Mouse (Mus musculus) spleen, adult 2 months (tissue): ENCODE results near the gene Tyw3. TPM values are rescaled to one million over a fixed set of nuclear protein-coding genes. Genes with fewer than 3 reads are reported as not detected.

ENCODE experiments used
- DNase-seq, 2 experiments: peaks; one replicate each; pipeline versions ENCODE4 v3.0.0 to v3.0.0-alpha.2; 2012 to 2021; ENCODE audit warnings: low spot score in 2 of 2, low read depth in 1 of 2
- H3K27ac ChIP-seq: fragments of 200-500 bp; 2 replicates; pipeline ENCODE4 v1.5.1; 2012; ENCODE audit warnings: low read length, inconsistent platforms; ENCODE audit not compliant: insufficient read depth
- H3K27me3 ChIP-seq: fragments of 200-500 bp; 2 replicates; pipeline ENCODE4 v1.6.1; 2012; ENCODE audit warnings: mild to moderate bottlenecking, moderate library complexity, low read length, inconsistent platforms; ENCODE audit not compliant: control insufficient read depth, insufficient read depth
- H3K36me3 ChIP-seq: fragments of 200-500 bp; 2 replicates; pipeline ENCODE4 v1.6.1; 2012; ENCODE audit warnings: mild to moderate bottlenecking, low read length, inconsistent platforms; ENCODE audit not compliant: control insufficient read depth, insufficient read depth
- H3K4me1 ChIP-seq: fragments of 200-500 bp; 2 replicates; pipeline ENCODE4 v1.6.1; 2011; ENCODE audit warnings: inconsistent platforms; ENCODE audit not compliant: control insufficient read depth, insufficient read depth, insufficient read length
- H3K4me3 ChIP-seq: fragments of 200-500 bp; 2 replicates; pipeline ENCODE4 v1.5.1; 2011; ENCODE audit warnings: mild to moderate bottlenecking, inconsistent platforms; ENCODE audit not compliant: insufficient read depth, insufficient read length; ENCODE audit errors: extremely low read depth
- CTCF ChIP-seq: fragments of 200-500 bp; IDR thresholded peaks from 2 replicates; pipeline ENCODE4 v1.5.1; 2011; ENCODE audit warnings: mild to moderate bottlenecking, inconsistent platforms; ENCODE audit not compliant: insufficient read depth, insufficient read length, insufficient replicate concordance; ENCODE audit errors: extremely low read depth
- POLR2A ChIP-seq: fragments of 200-500 bp; IDR thresholded peaks from 2 replicates; pipeline ENCODE4 v1.6.1; 2011; ENCODE audit warnings: low read depth, low read length, inconsistent platforms
- WGBS: fragments of 180-500 bp; shearing (Covaris S2); methylation state at CpG from one replicate; pipeline ENCODE4 v1.1.7; 2018; 5-methylcytosine and 5-hydroxymethylcytosine counted together
- polyA plus RNA-seq: library from polyadenylated mRNA; depleted of rRNA; stranded (reverse); fragments of >200 nt; gene quantifications from 2 replicates; pipeline ENCODE4 v1.2.3, GENCODE M21; 2012

Gene Tyw3
- polyA plus RNA-seq, 1 experiment = 8.1 TPM

DNA sequence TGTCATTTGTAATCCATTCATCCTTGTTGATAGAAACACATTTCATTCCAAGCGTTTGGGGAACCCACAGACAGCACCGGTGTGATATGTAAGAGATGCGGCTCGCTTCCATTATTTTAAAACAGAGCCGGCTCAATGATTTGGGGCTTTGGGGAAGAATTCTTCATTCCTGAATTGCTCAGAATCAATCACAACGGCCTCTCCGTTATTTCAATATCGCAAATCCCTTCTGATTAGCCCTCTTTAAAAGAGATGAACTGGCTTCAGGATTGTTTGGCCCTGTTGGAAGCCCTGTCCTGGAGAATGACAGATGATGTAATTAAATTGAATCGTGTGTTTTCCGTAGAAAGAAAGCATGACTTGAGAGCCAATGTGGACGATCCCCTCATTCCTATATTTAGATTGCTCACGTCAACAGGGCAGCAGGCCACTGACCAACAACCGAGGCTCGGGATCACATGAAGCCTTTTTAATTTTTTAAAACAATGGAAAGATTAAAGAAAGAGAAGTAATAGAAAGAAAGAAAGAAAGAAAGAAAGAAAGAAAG lies 26.8 kb downstream of the Tyw3 start:
- H3K27ac ChIP-seq = no peak overlapping the region
- 77% methylated on average over 14 of the region's 14 CpGs for WGBS
- H3K4me1 ChIP-seq = no peaks in the 10 kb centered on the region

DNA sequence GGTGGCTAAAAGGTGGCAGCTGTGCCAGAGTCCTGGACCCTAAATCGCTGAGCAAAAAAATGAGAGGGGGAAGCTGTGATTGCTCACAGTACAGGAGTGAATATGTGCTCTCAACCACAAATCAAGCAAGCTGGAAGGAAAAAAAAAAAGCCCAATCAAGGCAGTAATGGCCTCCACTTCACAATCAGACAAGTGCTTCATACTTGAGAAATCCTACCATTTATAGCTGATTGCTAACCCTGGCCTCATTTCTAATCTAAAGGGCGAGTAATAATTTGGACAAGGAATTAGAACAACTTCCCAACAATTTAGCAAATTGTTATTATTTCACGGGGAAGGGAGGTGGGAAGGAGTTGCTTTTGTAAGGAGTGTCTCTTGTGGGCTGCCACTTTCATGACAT lies 31.5 kb downstream of the Tyw3 start:
- H3K36me3 ChIP-seq = no peaks in the 10 kb centered on the region
- H3K27ac ChIP-seq = no peak overlapping the region
- no peaks in the 10 kb centered on the region for H3K27me3 ChIP-seq
- H3K4me1 ChIP-seq = no peaks in the 10 kb centered on the region
- H3K4me3 ChIP-seq = no peak overlapping the region
- 61% methylated on average over 3 of the region's 3 CpGs for WGBS
- no peak for DNase-seq
- TF ChIP-seq CTCF (no peak), POLR2A (no peak)

More for the DNA sequence above, 26.8 kb downstream of the Tyw3 start:
- no peaks in the 10 kb centered on the region for H3K27me3 ChIP-seq
- no peaks in the 10 kb centered on the region for H3K36me3 ChIP-seq
- H3K4me3 ChIP-seq = no peak overlapping the region
- no peak for DNase-seq
- TF ChIP-seq CTCF (no peak), POLR2A (no peak)

DNA sequence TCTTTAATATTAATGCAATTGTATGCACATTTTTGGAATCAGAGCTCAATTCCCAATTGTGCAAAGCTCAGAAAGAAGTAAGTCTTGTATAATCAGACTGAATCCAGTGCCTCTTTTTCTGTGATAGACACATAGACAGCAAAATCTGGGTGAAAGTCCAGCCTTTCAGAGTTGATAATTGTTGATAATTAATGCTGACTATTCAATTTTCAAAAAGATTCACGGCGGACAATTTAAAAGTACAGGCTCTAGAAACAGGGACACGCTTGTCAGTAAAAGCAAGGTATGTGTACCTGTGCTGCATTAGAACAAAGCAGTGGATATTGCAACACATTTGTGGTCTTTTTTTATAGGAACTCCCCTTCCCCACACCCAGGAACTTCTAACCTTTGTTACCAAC lies 34.7 kb downstream of the Tyw3 start:
- 98% methylated on average over 3 of the region's 3 CpGs for WGBS
- no peaks in the 10 kb centered on the region for H3K36me3 ChIP-seq
- no peaks in the 10 kb centered on the region for H3K27me3 ChIP-seq
- no peak for DNase-seq
- H3K27ac ChIP-seq = no peak overlapping the region
- H3K4me3 ChIP-seq = no peak overlapping the region
- no peaks in the 10 kb centered on the region for H3K4me1 ChIP-seq
- TF ChIP-seq POLR2A (no peak), CTCF (no peak)

DNA sequence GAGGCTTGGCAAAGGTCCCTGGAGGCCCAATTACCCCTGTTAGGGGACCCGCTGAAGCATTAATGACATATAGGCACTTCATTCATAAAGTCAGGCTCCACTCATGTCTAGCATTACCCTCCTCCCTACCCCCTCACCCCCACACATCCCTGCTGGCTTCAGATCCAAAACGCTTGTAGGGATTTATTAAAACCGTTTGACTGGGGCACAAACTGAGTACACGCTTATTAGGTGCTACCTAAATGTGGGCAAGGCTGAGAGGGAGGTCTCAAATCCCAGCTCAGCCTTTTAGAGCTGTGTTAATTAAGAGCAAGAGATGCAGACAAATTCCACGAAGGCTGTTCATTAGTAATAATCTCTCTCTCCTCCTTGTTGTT lies 45.9 kb downstream of the Tyw3 start:
- no peaks in the 10 kb centered on the region for H3K27me3 ChIP-seq
- H3K36me3 ChIP-seq = no peaks in the 10 kb centered on the region
- DNase-seq = no peak
- no peak for TF ChIP-seq CTCF
- no peak for TF ChIP-seq POLR2A
- no peak overlapping the region for H3K4me3 ChIP-seq
- 80% methylated on average over 5 of the region's 5 CpGs for WGBS
- no peaks in the 10 kb centered on the region for H3K4me1 ChIP-seq
- no peak overlapping the region for H3K27ac ChIP-seq

DNA sequence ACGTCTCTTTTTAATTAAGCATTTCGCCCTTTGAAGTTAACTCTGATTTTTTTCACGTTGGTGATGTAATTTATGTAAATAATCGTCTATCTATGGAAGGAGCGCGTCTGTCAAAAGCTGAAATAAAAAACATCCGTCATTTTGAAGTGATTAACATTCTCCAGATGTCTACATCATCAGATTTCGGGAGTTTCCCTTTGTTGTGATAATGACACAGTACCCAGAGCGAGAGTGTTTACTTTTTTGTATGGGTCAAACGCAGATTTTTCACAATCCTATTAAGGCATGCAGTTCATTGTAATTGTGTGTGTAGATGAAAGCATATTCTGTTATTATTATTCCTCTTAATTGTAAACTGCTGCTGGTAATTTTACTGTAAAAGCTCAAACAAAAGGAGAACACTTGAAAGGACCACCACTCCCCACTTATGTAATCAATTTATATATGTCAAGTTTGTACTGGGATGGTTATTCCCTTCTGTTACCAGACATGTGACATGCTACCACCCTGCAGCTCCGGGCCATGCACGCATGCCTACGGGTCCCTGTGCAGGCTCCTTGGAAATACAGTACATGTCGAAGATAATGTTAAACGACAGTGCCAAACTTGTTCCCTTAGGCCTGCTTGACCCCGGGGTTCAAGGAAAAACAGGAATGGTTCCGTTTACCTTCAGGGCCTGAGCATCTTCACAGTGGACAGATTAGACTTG lies 46.4 kb downstream of the Tyw3 start:
- Histone ChIP-seq H3K27ac (no peak overlapping the region), H3K36me3 (no peaks in the 10 kb centered on the region), H3K4me3 (no peak overlapping the region), H3K27me3 (no peaks in the 10 kb centered on the region), H3K4me1 (no peaks in the 10 kb centered on the region)
- no peak for DNase-seq
- WGBS = 84% methylated on average over 17 of the region's 17 CpGs
- TF ChIP-seq CTCF (no peak), POLR2A (no peak)

DNA sequence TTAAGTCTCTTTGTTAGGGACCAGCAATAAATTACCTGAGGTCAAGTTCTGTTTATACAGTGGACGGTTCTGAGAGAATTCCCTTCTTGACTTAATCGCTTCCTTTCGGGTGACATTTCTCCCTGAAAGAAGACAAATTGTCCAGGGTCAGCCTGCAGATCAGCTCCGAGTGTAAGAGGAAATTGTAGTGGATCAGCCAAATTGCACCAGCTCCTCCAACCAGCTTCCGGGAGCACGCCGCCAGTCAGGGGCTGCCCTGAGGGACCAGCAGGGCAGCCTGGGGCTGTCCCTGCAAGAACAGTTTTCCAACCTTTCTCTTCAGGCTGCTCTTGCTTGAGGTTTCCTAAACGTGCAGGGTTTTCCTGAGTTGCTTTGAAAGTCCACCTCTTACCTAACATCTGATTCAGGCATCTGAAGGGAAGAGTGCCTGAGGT lies 48.0 kb downstream of the Tyw3 start:
- Histone ChIP-seq H3K27ac (no peak overlapping the region), H3K27me3 (no peaks in the 10 kb centered on the region), H3K36me3 (no peaks in the 10 kb centered on the region), H3K4me1 (no peaks in the 10 kb centered on the region), H3K4me3 (no peak overlapping the region)
- WGBS = 27% methylated on average over 8 of the region's 8 CpGs
- no peak for TF ChIP-seq POLR2A
- TF ChIP-seq CTCF = no peak
- DNase-seq = no peak
